Mouse (Mus musculus) left cerebral cortex, postnatal 4 days (tissue): Measurements from ENCODE around the gene Pcnx2. TPM values are rescaled to one million over a fixed set of nuclear protein-coding genes. Genes with fewer than 3 reads are reported as not detected.
A peak's percentile ranks its signal among the peaks of the same experiment; 100 is the strongest.

Experiments used
- DNase-seq: peaks from one replicate; pipeline ENCODE4 v3.0.0-alpha.2; 2022
- intact Hi-C: fragments of 180-260 bp; cut with DNase I; formaldehyde crosslinking; loops from one replicate; pipeline ENCODE4 v1.15.1; 2025
- total RNA-seq, 2 experiments: library from RNA; stranded (reverse); gene quantifications; 2 replicates each; pipeline ENCODE4 v1.2.3; 2021

Gene Pcnx2
- 10 to 100 TPM; 27.4 to 31.1 TPM for total RNA-seq

DNA sequence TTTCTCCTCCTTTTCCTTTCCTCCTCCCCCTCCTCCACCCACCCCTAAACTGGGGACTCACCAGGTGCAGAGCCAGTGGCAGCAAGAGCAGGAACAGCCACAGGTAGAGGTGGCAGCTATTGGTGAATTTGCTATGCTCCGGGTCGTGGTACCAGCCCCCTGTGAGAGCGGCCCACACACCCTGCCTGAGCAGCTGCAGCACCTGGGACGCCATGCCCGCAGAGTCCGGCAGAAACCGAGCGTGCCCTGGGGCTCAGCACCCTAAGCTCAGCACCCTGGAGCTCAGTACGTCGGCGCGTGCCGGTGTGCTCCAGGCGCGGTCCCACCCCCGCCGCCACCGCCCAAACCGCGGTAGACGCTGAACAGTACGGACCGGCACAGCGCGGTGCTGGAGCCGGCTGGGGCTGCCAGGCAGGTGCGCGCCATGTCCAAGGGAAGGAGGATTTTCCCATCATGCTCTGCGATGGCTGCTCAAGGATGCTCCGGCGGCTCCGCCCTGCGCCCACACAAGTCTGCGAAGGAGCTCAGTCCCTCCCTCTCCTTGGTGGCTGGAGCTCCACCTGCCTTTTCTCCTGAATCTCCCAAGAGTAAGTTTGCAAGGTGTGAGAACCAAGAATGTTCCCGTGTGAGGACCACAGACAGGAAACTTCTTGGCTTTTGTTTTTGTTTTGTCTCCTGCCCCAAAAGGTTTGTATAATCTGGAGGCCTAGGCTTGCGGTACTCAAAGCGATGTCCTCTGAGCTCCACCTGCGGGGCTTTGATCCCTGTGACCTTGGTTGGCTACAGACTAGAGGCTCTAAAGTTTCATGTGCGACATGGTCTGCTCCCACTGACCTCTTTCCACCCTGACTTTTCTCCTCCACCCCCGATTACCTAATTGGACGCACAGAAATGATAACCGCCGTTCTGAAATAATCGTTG, at the start of gene Pcnx2:
Gene Pcnx2, minus strand, starts transcription at position 450 of the 921 bp plus-strand sequence.
- DNase-seq = peak; percentile 62
- intact Hi-C loops = no loop called here

DNA sequence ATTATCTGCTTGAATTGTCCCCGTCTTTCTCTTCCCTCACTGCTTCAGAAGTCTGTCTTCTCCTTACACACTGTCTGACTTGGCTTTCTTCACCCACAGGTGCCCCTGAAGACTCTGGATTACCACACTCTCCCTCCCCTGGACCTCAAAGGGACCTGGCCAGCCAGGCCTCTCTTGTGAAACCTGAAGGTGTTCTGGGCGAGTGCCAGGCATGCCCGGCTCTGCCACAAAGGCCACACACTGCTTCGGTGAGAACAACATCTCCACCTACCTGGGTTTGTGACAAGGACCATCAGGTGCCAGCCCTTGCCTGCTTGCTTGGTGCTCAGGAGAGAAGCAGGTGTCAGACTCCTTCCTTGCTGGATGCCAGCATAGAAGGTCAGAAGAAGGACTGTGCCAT, 46.4 kb upstream of the Pcnx2 start:
- no peak for DNase-seq
- intact Hi-C loops = no loop called here

GRCm38 (mm10) chr8:125935649-125936048, 37.5 kb upstream of the Pcnx2 start:
- intact Hi-C loops = no loop called here
- DNase-seq = peak; percentile 72

- DNase-seq = no peak
- intact Hi-C loops = no loop called here
Observed at GRCm38 (mm10) chr8:125931822-125932221, 33.7 kb upstream of the Pcnx2 start.

- no peak for DNase-seq
- intact Hi-C loops = no loop called here
Observed at GRCm38 (mm10) chr8:125930276-125931046, 32.3 kb upstream of the Pcnx2 start.

- no peak for DNase-seq
- intact Hi-C loops = no loop called here
Observed at GRCm38 (mm10) chr8:125926636-125927035, 28.5 kb upstream of the Pcnx2 start.

GRCm38 (mm10) chr8:125922333-125922732, 24.2 kb upstream of the Pcnx2 start:
- intact Hi-C loops = no loop called here
- no peak for DNase-seq

DNA sequence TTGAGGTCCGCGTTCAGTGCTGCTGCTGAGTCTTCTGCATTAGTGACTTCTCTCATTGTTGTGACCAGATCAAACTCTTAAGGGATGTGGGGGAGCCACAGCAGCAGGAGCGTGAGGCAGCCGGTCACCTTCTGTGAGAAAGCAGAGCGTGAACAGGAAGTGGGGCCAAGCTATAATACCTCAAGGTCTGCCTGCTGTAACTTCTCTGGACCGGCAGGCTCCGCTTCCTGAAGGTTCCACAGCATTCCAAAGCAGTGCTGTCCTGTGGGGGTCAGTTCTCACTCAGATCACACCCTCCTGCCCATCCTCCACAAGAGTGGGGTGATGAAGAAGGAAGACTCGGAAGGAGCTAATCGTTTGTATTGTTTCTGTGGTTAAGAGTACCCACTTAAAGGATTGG, 22.6 kb upstream of the Pcnx2 start:
- DNase-seq = no peak
- intact Hi-C loops = no loop called here

DNA sequence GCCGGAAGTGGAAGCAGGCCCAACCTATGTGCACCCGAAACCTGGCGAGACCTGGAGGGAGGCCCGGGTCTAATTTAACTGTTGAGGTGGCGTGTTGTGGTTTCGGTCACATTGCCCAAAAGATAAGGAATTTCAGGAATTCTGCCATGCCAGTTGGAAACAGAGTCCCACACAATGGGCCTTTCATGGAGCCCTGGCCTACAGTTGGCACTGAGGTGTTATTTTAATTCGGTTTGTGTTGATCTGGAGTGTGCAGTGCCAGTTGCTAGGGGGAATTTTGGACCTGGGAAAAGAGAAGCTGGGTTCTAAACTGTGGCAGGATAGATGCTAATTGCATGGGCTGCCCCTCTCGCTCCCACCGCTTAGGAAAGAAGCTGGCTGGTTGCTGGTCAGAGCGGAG, 22.2 kb upstream of the Pcnx2 start:
- intact Hi-C loops = no loop called here

DNA sequence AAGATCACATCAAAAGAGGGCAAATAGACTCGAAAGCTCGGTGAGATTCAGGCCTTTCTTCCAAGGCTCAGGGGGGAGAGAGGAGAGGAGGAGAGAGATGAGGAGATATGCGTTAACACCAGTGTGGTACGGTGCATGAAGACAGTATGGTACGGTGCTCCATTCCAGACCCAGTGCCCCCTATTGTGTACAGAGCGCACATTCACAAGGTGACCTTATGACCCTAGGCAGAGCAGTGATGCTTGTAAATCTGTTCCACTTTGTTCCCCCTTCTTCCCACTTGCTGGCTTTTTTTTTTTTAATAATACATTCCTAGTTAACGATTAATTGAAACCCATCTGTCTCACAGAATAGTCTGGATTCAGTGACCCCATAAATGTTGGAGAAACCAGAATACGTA, 21.4 kb upstream of the Pcnx2 start:
- DNase-seq = no peak
- intact Hi-C loops = no loop called here

More for the DNA sequence above, 22.2 kb upstream of the Pcnx2 start:
- no peak for DNase-seq

- intact Hi-C loops = no loop called here
- DNase-seq = no peak
Observed at GRCm38 (mm10) chr8:125918719-125919118, 20.6 kb upstream of the Pcnx2 start.

- intact Hi-C loops = no loop called here
- DNase-seq = no peak
Observed at GRCm38 (mm10) chr8:125917013-125917412, 18.9 kb upstream of the Pcnx2 start.

DNA sequence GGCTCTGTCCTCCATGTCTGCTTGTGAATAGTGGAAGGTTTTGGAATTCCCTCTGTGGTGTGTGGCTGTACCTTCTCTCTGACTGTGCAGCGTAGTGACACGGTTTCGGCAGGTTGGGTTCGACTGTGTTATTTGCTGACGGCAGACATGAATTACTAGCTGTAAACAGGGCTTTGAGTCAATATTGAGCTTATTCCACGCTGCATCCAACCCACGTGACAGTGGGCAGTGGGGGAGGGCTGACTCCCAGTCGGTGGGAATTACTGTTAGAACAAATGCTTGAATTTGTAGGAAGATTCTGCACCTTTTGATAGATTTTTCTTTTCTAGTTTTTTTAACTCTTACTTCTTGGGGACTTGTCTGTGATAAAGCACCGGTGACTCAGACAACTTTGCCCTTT, 16.3 kb upstream of the Pcnx2 start:
- intact Hi-C loops = no loop called here
- DNase-seq = no peak

DNA sequence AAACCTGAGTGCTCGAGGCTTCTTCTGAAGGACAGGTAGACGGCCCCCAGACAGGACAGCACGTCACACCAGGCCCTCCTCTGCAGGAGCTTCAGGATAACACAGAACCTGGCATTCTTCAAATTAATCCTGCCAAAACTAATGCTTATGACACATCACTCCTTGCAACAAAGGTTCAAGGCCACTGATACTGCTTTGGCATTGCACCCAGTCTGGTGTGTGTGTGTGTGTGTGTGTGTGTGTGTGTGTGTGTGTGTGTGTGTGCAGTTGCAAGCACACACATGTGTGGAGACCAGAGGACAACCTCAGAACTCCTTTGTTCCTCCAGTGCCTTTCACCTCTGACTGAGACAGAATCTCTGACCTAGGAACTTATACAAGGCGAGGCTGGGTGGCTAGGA, 15.1 kb upstream of the Pcnx2 start:
- no peak for DNase-seq
- intact Hi-C loops = no loop called here

DNA sequence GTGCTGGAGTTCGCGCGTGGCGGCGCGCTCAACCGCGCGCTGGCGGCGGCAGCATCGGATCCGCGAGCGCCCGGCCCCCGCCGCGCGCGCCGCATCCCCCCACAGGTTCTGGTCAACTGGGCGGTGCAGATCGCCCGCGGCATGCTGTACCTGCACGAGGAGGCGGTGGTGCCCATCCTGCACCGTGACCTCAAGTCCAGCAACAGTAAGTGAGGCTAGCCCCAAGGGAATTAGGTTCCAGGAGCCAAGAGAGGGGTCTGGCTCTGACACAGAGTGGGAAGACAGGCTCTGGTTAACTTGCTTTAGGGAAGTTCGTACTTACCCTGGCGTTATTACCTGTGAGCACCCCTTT, 13.1 kb upstream of the Pcnx2 start:
- intact Hi-C loops = no loop called here
- no peak for DNase-seq

DNA sequence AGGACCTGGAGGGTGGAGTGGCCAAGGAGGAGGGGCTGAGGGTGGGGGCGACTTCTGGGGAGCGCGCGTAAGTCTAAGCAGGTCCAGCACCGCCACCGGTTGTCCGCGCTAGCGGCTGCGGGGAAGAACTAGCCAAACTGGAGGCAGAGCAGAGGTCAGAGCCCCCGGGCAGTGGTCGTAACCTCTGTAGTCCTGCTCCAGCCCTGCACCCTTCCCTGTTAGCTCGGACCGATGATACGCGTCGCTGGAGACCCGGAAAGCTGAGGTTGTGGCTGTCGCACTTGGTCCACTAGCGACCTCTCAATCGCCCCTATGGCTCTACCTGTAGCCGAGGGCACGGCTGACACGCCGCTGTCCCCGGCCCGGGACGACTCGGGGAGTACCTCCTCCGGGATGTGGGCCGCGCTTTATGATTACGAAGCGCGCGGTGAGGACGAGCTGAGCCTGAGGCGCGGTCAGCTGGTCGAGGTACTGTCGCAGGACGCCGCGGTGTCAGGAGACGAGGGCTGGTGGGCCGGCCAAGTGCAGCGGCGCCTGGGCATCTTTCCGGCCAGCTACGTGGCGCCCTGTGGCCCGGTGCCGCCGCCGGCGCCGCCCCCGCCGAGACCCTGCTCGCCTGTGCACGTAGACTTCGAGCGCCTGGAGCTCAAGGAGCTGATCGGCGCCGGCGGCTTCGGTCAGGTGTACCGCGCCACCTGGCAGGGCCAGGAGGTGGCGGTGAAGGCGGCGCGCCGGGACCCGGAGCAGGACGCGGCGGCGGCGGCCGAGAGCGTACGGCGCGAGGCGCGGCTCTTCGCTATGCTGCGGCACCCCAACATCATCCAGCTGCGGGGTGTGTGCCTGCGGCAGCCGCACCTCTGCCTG, 12.5 kb upstream of the Pcnx2 start, which contains the start of gene Map3k21:
Gene Map3k21, plus strand, starts transcription at position 86 of the 864 bp plus-strand sequence.
- intact Hi-C loops = no loop called here
- DNase-seq = no peak

DNA sequence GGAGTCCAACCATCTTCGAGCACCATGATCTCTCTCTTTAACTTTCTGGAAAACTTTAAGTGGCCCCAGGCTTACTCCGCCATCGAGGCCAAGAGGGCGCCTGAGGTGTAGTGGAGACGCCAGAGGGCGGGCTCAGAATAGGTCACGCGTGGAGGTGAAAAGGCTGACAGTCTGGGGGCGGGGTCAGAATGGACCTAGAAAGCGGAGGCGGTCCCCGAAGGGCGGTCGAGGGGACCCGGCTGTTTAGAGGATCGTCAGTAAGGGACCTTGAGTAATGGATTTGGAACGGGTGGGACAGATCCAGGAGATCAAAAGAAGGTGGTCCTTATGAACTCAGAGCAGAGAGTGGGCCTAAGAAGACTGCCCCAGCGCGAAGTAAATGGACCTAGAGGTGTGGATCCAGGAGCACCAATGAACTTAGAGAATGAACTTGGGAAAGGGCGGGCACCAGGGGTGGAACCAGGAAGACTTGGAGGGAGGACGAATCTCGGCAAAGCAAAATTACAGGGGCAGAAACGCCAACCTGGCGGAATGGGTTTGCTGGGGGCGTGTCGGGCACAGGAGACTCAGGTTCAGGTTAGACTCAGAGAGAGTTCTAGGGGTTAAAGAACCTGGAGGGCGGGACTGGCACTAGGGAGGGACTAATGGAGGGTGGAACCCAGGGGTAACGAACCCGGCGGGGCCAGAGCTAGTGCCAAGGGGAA, 11.7 kb upstream of the Pcnx2 start:
- intact Hi-C loops = no loop called here
- DNase-seq = no peak

GRCm38 (mm10) chr8:125907311-125907710, 9.2 kb upstream of the Pcnx2 start:
- no peak for DNase-seq
- intact Hi-C loops = no loop called here

GRCm38 (mm10) chr8:125905341-125905740, 7.2 kb upstream of the Pcnx2 start:
- DNase-seq = no peak
- intact Hi-C loops = no loop called here

DNA sequence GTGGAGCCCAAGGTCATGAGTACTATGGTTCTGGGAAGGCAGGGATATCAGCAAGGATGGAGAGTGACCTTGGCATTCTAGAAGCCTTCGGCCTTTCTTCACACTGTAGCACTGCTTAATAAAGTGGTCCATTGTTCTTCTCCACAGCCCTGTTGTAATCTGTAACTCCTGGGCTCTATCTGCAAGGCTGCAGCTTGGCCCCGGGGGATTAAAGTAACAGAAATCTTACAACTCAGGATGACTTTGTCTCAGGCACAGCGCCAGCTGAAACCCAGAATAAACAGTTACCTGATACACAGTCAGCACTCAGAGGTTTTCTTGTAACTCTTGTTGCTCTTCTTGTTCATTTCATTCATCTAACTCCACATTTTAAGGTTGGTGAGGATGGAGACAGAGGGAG, 4.4 kb upstream of the Pcnx2 start:
- intact Hi-C loops = no loop called here
- DNase-seq = no peak
